13 mouse cellular contexts compared by ENCODE assay signal in the genomic region with DNA sequence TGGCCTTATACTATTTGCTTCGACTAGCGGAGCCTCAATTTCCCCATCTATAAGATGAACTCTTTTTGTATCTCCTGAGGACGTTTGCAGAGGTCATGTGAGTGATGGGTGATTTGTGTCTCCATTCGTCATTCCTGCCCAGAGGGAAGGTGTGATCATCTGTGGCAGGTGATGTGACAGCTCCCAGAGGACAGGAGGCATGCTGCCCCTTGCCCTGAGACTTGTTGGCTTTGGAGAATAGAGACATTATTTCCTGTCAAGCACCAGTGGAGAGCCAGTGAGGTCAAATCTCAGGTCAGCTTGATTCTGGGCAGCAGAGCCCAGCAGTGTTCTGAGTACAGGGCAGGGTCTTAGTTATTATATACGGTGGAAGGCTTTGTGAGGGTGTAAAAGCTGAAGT. TPM values are rescaled to one million over a fixed set of nuclear protein-coding genes. Genes with fewer than 3 reads are reported as not detected.
DNase-seq lines count a peak whose midpoint lies in the region; ATAC-seq and TF ChIP-seq lines count a peak whose summit lies in the region.
"Had no signal": no experiment of that assay in that cellular context is flagged by ENCODE, and none has a peak within 500 bp of the region (broad histone marks: within the 10 kb centered on the region; RNA-seq: fewer than 3 reads in every experiment).

No protein-coding gene starts in this region.

- ATAC-seq in heart, embryonic 14.5 days (ENCODE audit: insufficient number of reproducible peaks, insufficient read depth, low FRiP score, low read depth) = no peak
- ATAC-seq in limb, embryonic 15.5 days (ENCODE audit: insufficient number of reproducible peaks, low FRiP score, low TSS enrichment, low read depth) = no peak
- no peak for ATAC-seq in stomach, postnatal 0 days (ENCODE audit: low FRiP score, low TSS enrichment)

- peak overlapping the region; percentile 100; the same call in 1 of the 2 replicates for H3K4me2 ChIP-seq in heart, embryonic 14.5 days (ENCODE audit: low read length)
- H3K4me2 ChIP-seq in limb, embryonic 15.5 days = peak overlapping the region; percentile 99
- H3K4me2 ChIP-seq in stomach, postnatal 0 days (replicated peaks; ENCODE audit: low read depth) = peak overlapping the region; percentile 98; the same call in 1 of the 2 replicates

- H3K9ac ChIP-seq in heart, embryonic 14.5 days (ENCODE audit: low read length) = no peak overlapping the region
- H3K9ac ChIP-seq in limb, embryonic 15.5 days = no peak overlapping the region
- H3K9ac ChIP-seq in stomach, postnatal 0 days (ENCODE audit: low read length) = no peak overlapping the region

- no peak overlapping the region for H3K27ac ChIP-seq in heart, embryonic 14.5 days (replicated peaks in 1 of 2; ENCODE audit: control insufficient read depth in 1 of 2, insufficient read depth in 1 of 2, low read depth in 2 of 2, low read length in 2 of 2)
- no peak overlapping the region for H3K27ac ChIP-seq in spleen, adult 2 months (ENCODE audit: insufficient read depth, low read length)
- no peak overlapping the region for H3K27ac ChIP-seq in limb, embryonic 15.5 days
- H3K27ac ChIP-seq in stomach, postnatal 0 days (replicated peaks) = no peak overlapping the region

- H3K9me3 ChIP-seq in heart, embryonic 14.5 days (ENCODE audit: control insufficient read depth, low read length) = no peaks in the 10 kb centered on the region
- H3K9me3 ChIP-seq in limb, embryonic 15.5 days = no peaks in the 10 kb centered on the region
- H3K9me3 ChIP-seq in stomach, postnatal 0 days (ENCODE audit: control insufficient read depth, low read length) = no peaks in the 10 kb centered on the region

- TF ChIP-seq EP300 in stomach, postnatal 0 days (optimal IDR thresholded peaks at IDR 0.05) = no peak

- 52% methylated on average over 5 of the region's 5 CpGs for WGBS in heart, embryonic 14.5 days
- 62% methylated on average over 5 of the region's 5 CpGs for WGBS in spleen, adult 2 months
- WGBS in limb, embryonic 15.5 days = 35% methylated on average over 5 of the region's 5 CpGs
- WGBS in stomach, postnatal 0 days = 40% methylated on average over 5 of the region's 5 CpGs

- DNase-seq in heart, adult 18-20 months = no peak
- no peak for DNase-seq in spleen, adult 2 months (ENCODE audit: low read depth in 1 of 2, low spot score in 2 of 2)
- no peak for DNase-seq in spleen, postnatal 10 days (ENCODE audit: low spot score in 2 of 2)
- no peak for DNase-seq in stomach, postnatal 0 days (ENCODE audit: low spot score)
- no peak for DNase-seq in urinary bladder, postnatal 36 days (ENCODE audit: low spot score in 2 of 2)
- no peak for DNase-seq in layer of hippocampus, postnatal 14 days (ENCODE audit: low spot score in 2 of 2)
- DNase-seq: adrenal gland, postnatal 36 days; cerebellum, adult 9-10 months; kidney, postnatal 10 days; lung, postnatal 14 days; right cerebral cortex, adult 18-20 months had no signal

- H3K27me3 ChIP-seq in heart, embryonic 14.5 days (ENCODE audit: control insufficient read depth, insufficient read depth, low read length) = 0 out of 2 replicates have a peak, but pooled peaks cover 3% of the 10 kb centered on the region
- peaks cover 10% of the 10 kb centered on the region for H3K27me3 ChIP-seq in spleen, adult 2 months (ENCODE audit: control insufficient read depth, insufficient read depth, low read length)
- peaks cover 8% of the 10 kb centered on the region; the same call in 1 of the 2 replicates for H3K27me3 ChIP-seq in limb, embryonic 15.5 days
- no peaks in the 10 kb centered on the region for H3K27me3 ChIP-seq in stomach, postnatal 0 days (ENCODE audit: control insufficient read depth, insufficient read depth, low read length)

- H3K36me3 ChIP-seq in heart, embryonic 14.5 days (ENCODE audit: control insufficient read depth, insufficient read depth, low read length) = no peaks in the 10 kb centered on the region
- no peaks in the 10 kb centered on the region for H3K36me3 ChIP-seq in spleen, adult 2 months (ENCODE audit: control insufficient read depth, insufficient read depth, low read length)
- no peaks in the 10 kb centered on the region for H3K36me3 ChIP-seq in limb, embryonic 15.5 days
- no peaks in the 10 kb centered on the region for H3K36me3 ChIP-seq in stomach, postnatal 0 days (ENCODE audit: control insufficient read depth, insufficient read depth, low read length)

- TF ChIP-seq POLR2A in spleen, adult 2 months (IDR thresholded peaks at IDR 0.05; ENCODE audit: low read depth, low read length) = no peak

- peaks cover 4 to 9% of the 10 kb centered on the region in 2 experiments; a peak in 3 of 4 replicates for H3K4me1 ChIP-seq in heart, embryonic 14.5 days (ENCODE audit: control insufficient read depth in 2 of 2, insufficient read depth in 2 of 2, low read length in 2 of 2)
- H3K4me1 ChIP-seq in spleen, adult 2 months (ENCODE audit: control insufficient read depth, insufficient read depth, insufficient read length) = peaks cover 9% of the 10 kb centered on the region
- peaks cover 27% of the 10 kb centered on the region for H3K4me1 ChIP-seq in limb, embryonic 15.5 days
- no peaks in the 10 kb centered on the region for H3K4me1 ChIP-seq in stomach, postnatal 0 days (replicated peaks; ENCODE audit: control insufficient read depth, insufficient read depth)

- no peak for TF ChIP-seq CTCF in spleen, adult 2 months (IDR thresholded peaks at IDR 0.05; ENCODE audit: extremely low read depth, insufficient read depth, insufficient read length, insufficient replicate concordance)
- TF ChIP-seq CTCF in stomach, postnatal 0 days (IDR thresholded peaks at IDR 0.05; ENCODE audit: low read depth) = no peak

- no peak overlapping the region for H3K4me3 ChIP-seq in heart, embryonic 14.5 days (ENCODE audit: control insufficient read depth in 1 of 2, insufficient read depth in 1 of 2, low read depth in 1 of 2, low read length in 2 of 2)
- H3K4me3 ChIP-seq in spleen, adult 2 months (ENCODE audit: extremely low read depth, insufficient read depth, insufficient read length) = peak overlapping the region; percentile 16; the same call in 1 of the 2 replicates
- H3K4me3 ChIP-seq in limb, embryonic 15.5 days = peak overlapping the region; percentile 65
- H3K4me3 ChIP-seq in stomach, postnatal 0 days (ENCODE audit: low read depth, low read length) = no peak overlapping the region

RNA-seq across cellular contexts. Expression of gene Batf3, which starts 1.5 kb away (rescaled TPM):
- polyA plus RNA-seq in heart, embryonic 14.5 days (2014; fragmentation: Nextera tagmentation; extraction: Ambion mirVana) = 2.5 and 3.0 TPM in 2 replicates
- total RNA-seq in heart, adult 18-20 months (2021) = under 1 TPM; 0.25 to 0.93 TPM
- polyA plus RNA-seq in spleen, adult 2 months (2012; rRNA removed) = 22.7 and 30.7 TPM in 2 replicates
- 9.8 and 12.8 TPM in 2 replicates for polyA plus RNA-seq in limb, embryonic 15.5 days (2015; fragmentation: Nextera tagmentation; extraction: Ambion mirVana)
- 5.0 and 5.7 TPM in 2 replicates for polyA plus RNA-seq in stomach, postnatal 0 days (2015; fragmentation: Nextera tagmentation; extraction: Ambion mirVana)
- total RNA-seq in layer of hippocampus, postnatal 14 days (2021) = not detected

RNA-seq across cellular contexts. Expression of gene Nsl1, which starts 36.3 kb away (rescaled TPM):
- 12.9 and 14.4 TPM in 2 replicates for polyA plus RNA-seq in heart, embryonic 14.5 days (2014; fragmentation: Nextera tagmentation; extraction: Ambion mirVana)
- total RNA-seq in heart, adult 18-20 months (2021) = under 1 TPM; 0.67 to 0.77 TPM
- polyA plus RNA-seq in spleen, adult 2 months (2012; rRNA removed) = 1.4 and 3.5 TPM in 2 replicates
- 16.8 and 19.4 TPM in 2 replicates for polyA plus RNA-seq in limb, embryonic 15.5 days (2015; fragmentation: Nextera tagmentation; extraction: Ambion mirVana)
- 3.5 and 5.2 TPM in 2 replicates for polyA plus RNA-seq in stomach, postnatal 0 days (2015; fragmentation: Nextera tagmentation; extraction: Ambion mirVana)
- 1 to 10 TPM in 1 of 2 experiments, under 1 TPM in 1; 0.60 to 1.2 TPM for total RNA-seq in layer of hippocampus, postnatal 14 days (2021)

RNA-seq across cellular contexts. Expression of gene Tatdn3, which starts 36.4 kb away (rescaled TPM):
- 24.4 and 25.9 TPM in 2 replicates for polyA plus RNA-seq in heart, embryonic 14.5 days (2014; fragmentation: Nextera tagmentation; extraction: Ambion mirVana)
- total RNA-seq in heart, adult 18-20 months (2021) = 10 to 100 TPM; 11.0 TPM
- polyA plus RNA-seq in spleen, adult 2 months (2012; rRNA removed) = 2.2 and 2.6 TPM in 2 replicates
- 12.6 and 14.2 TPM in 2 replicates for polyA plus RNA-seq in limb, embryonic 15.5 days (2015; fragmentation: Nextera tagmentation; extraction: Ambion mirVana)
- 8.9 and 11.7 TPM in 2 replicates for polyA plus RNA-seq in stomach, postnatal 0 days (2015; fragmentation: Nextera tagmentation; extraction: Ambion mirVana)
- 10 to 100 TPM; 30.0 to 42.1 TPM for total RNA-seq in layer of hippocampus, postnatal 14 days (2021)

Comparison
In these comparisons a context has a peak if more than half of its experiments do, and no peak if none do; other contexts are left out.
1. H3K4me3 ChIP-seq: peak in spleen, adult 2 months (single experiment) and limb, embryonic 15.5 days (single experiment); none in heart, embryonic 14.5 days (0 of 2) and stomach, postnatal 0 days (single experiment).
2. Peak in every context shown above with its lines, with median percentiles within 50 percentile points of each other: H3K4me2 ChIP-seq.